Mouse (Mus musculus): ENCODE measurements at regions not wholly inside any gene's neighbourhood (a gene's known extent, or its start where the extent isn't known, plus 50 kb on each side); places are given as distances from the start of the nearest gene placed in this dataset.

GRCm38 (mm10) chr13:97680283-97680896 lies 80.0 kb downstream of the Gm10260 start:
- TF ChIP-seq POLR2A (IDR thresholded peaks at IDR 0.05; ENCODE audit: low read depth, low read length), result no peak
- TF ChIP-seq CTCF (IDR thresholded peaks at IDR 0.05; ENCODE audit: borderline replicate concordance, insufficient read depth, low read length), result no peak
- Histone ChIP-seq H3K4me3 (ENCODE audit: insufficient read depth, low read length) (no peak overlapping the region), H3K27ac (ENCODE audit: insufficient read depth, low read length) (no peak overlapping the region), H3K4me1 (ENCODE audit: control insufficient read depth, insufficient read depth, low read length) (no peaks in the 10 kb centered on the region)

GRCm38 (mm10) chr13:97678991-97679390 lies 81.4 kb downstream of the Gm10260 start:
- H3K4me3 ChIP-seq (ENCODE audit: insufficient read depth, low read length), result no peak overlapping the region
- TF ChIP-seq POLR2A (IDR thresholded peaks at IDR 0.05; ENCODE audit: low read depth, low read length) (no peak), CTCF (IDR thresholded peaks at IDR 0.05; ENCODE audit: borderline replicate concordance, insufficient read depth, low read length) (no peak)
- H3K27ac ChIP-seq (ENCODE audit: insufficient read depth, low read length), result peak overlapping the region; percentile 62
- no peaks in the 10 kb centered on the region for H3K4me1 ChIP-seq (ENCODE audit: control insufficient read depth, insufficient read depth, low read length)

DNA sequence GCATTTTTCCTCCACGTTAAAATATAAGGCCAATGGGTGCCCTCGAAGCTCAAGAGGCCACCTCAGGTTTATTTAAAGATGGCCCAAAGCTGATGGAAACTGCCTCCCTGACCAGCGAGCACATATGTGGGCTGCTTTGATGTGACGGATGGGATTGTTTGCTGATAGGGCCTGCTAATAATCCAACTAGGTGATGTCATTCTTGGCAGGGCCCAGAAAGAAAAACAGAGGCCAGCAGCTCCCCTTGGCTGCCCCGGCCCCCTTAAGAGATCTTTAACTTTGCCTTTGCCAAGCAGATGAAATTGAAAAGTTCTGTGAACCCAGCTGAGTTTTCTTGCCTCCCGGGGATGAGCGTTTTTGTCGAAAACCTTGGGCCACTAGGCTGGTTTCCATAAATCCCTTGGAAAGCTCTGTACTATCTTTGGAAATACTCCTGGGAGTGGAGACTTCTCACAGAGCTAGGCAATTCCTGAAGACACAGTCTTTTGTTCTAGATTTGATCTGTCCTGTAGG lies 83.8 kb downstream of the Gm10260 start:
- no peak overlapping the region for H3K4me3 ChIP-seq (ENCODE audit: insufficient read depth, low read length)
- no peak overlapping the region for H3K27ac ChIP-seq (ENCODE audit: insufficient read depth, low read length)
- TF ChIP-seq POLR2A (IDR thresholded peaks at IDR 0.05; ENCODE audit: low read depth, low read length) (no peak), CTCF (IDR thresholded peaks at IDR 0.05; ENCODE audit: borderline replicate concordance, insufficient read depth, low read length) (no peak)
- H3K4me1 ChIP-seq (ENCODE audit: control insufficient read depth, insufficient read depth, low read length), result no peaks in the 10 kb centered on the region

GRCm38 (mm10) chr13:97673107-97673506 lies 87.3 kb downstream of the Gm10260 start:
- TF ChIP-seq CTCF (IDR thresholded peaks at IDR 0.05; ENCODE audit: borderline replicate concordance, insufficient read depth, low read length) (no peak), POLR2A (IDR thresholded peaks at IDR 0.05; ENCODE audit: low read depth, low read length) (no peak)
- no peak overlapping the region for H3K27ac ChIP-seq (ENCODE audit: insufficient read depth, low read length)
- H3K4me1 ChIP-seq (ENCODE audit: control insufficient read depth, insufficient read depth, low read length), result no peaks in the 10 kb centered on the region; the same call in 1 of the 2 replicates
- no peak overlapping the region for H3K4me3 ChIP-seq (ENCODE audit: insufficient read depth, low read length)

- no peaks in the 10 kb centered on the region; the same call in 1 of the 2 replicates for H3K4me1 ChIP-seq (ENCODE audit: control insufficient read depth, insufficient read depth, low read length)
- no peak overlapping the region for H3K27ac ChIP-seq (ENCODE audit: insufficient read depth, low read length)
- H3K4me3 ChIP-seq (ENCODE audit: insufficient read depth, low read length), result no peak overlapping the region
- TF ChIP-seq CTCF (IDR thresholded peaks at IDR 0.05; ENCODE audit: borderline replicate concordance, insufficient read depth, low read length) (no peak), POLR2A (IDR thresholded peaks at IDR 0.05; ENCODE audit: low read depth, low read length) (no peak)
Observed at GRCm38 (mm10) chr13:97672038-97672675, 88.3 kb downstream of the Gm10260 start.

DNA sequence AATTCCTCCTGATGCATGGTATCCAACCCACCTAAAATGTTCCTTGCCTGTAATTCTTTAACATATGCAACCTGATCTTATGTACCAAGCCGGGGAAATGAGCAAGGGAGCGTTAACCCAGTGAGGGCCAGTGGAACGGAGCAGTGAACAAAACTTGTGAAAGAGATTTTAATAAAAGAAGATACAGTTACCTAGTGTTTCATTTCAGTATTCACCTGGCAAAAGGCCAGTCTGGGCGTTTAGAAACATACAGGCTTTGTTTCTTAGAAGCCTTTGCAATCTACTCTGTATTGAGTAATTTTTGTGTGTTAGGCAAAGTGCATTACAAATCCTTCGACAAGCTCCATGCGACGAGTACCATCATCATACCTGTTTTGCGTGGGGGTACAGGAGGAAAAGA lies 91.1 kb downstream of the Gm10260 start:
- peaks cover 6% of the 10 kb centered on the region; the same call in 1 of the 2 replicates for H3K4me1 ChIP-seq (ENCODE audit: control insufficient read depth, insufficient read depth, low read length)
- H3K27ac ChIP-seq (ENCODE audit: insufficient read depth, low read length), result no peak overlapping the region
- H3K4me3 ChIP-seq (ENCODE audit: insufficient read depth, low read length), result no peak overlapping the region
- TF ChIP-seq CTCF (IDR thresholded peaks at IDR 0.05; ENCODE audit: borderline replicate concordance, insufficient read depth, low read length), result no peak

DNA sequence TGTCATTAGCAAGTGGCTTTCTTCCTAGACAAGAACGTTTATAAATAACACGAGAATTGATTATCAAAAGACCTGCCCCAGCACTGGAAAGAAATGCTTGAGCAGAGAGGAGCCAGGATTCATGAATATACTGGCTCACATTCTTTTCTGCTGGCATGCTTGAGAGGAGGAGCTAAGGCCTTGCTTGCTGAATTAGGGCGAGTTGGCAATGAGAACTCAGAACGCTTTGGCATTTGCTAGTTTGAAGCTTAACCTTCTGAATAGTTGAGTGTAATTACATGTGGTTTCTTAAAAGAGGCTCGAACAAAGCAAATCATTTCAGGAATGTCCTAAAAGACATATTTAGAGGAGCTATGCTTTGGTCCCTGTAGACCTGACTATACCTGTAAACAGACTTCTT lies 91.5 kb downstream of the Gm10260 start:
- H3K4me3 ChIP-seq (ENCODE audit: insufficient read depth, low read length), result no peak overlapping the region
- TF ChIP-seq POLR2A (IDR thresholded peaks at IDR 0.05; ENCODE audit: low read depth, low read length) (no peak), CTCF (IDR thresholded peaks at IDR 0.05; ENCODE audit: borderline replicate concordance, insufficient read depth, low read length) (no peak)
- 0 out of 2 replicates have a peak overlapping the region, but pooled peaks have one; percentile 18 for H3K27ac ChIP-seq (ENCODE audit: insufficient read depth, low read length)
- H3K4me1 ChIP-seq (ENCODE audit: control insufficient read depth, insufficient read depth, low read length), result peaks cover 6% of the 10 kb centered on the region; the same call in 1 of the 2 replicates

DNA sequence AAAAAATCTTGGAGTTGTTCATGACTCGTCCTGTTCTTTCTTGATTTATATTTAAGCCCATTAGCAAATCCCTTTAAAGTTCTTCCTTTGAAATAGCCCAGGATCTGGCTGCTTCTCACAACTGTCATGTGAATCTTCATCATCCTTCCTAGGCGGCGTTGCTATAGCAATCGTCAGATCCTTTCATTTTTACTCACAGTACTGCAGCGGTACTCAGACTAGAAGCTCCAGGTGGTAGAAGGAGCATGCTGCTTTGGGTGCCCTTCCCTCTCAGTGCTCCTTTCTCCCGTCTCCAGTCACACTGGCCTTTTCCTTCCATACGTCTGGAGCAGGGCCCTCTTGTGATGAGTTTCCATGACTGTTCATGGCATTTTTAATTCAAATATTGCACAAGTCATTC lies 93.1 kb downstream of the Gm10260 start:
- peak overlapping the region; percentile 94 for H3K27ac ChIP-seq (ENCODE audit: insufficient read depth, low read length)
- TF ChIP-seq CTCF (IDR thresholded peaks at IDR 0.05; ENCODE audit: borderline replicate concordance, insufficient read depth, low read length) (no peak), POLR2A (IDR thresholded peaks at IDR 0.05; ENCODE audit: low read depth, low read length) (no peak)
- H3K4me1 ChIP-seq (ENCODE audit: control insufficient read depth, insufficient read depth, low read length), result peaks cover 6% of the 10 kb centered on the region; the same call in 1 of the 2 replicates
- no peak overlapping the region for H3K4me3 ChIP-seq (ENCODE audit: insufficient read depth, low read length)

DNA sequence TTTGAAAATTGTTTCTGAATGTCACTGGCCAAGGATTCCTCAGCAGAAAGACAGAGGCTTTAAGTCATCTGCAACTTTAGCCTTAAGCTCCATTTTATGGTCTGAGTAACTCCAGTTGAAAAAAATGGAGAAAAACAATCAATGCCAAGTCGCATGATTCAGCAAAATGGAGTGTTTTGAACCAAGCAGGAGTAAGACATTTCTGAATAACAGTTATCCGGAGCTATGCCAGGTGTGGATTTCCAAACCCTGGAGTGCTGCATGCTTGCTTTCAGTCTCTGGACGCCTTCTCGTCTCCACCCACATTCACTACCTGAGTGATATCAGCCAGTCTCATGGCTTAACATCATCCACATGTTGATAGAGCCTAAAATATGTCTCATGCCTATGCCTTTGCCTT lies 93.7 kb downstream of the Gm10260 start:
- Histone ChIP-seq H3K4me1 (ENCODE audit: control insufficient read depth, insufficient read depth, low read length) (peaks cover 6% of the 10 kb centered on the region; the same call in 1 of the 2 replicates), H3K27ac (ENCODE audit: insufficient read depth, low read length) (peak overlapping the region; percentile 94), H3K4me3 (ENCODE audit: insufficient read depth, low read length) (no peak overlapping the region)
- TF ChIP-seq CTCF (IDR thresholded peaks at IDR 0.05; ENCODE audit: borderline replicate concordance, insufficient read depth, low read length), result no peak
- no peak for TF ChIP-seq POLR2A (IDR thresholded peaks at IDR 0.05; ENCODE audit: low read depth, low read length)

- no peak overlapping the region for H3K4me3 ChIP-seq (ENCODE audit: insufficient read depth, low read length)
- TF ChIP-seq POLR2A (IDR thresholded peaks at IDR 0.05; ENCODE audit: low read depth, low read length), result no peak
- no peak for TF ChIP-seq CTCF (IDR thresholded peaks at IDR 0.05; ENCODE audit: borderline replicate concordance, insufficient read depth, low read length)
- H3K27ac ChIP-seq (ENCODE audit: insufficient read depth, low read length), result no peak overlapping the region
- H3K4me1 ChIP-seq (ENCODE audit: control insufficient read depth, insufficient read depth, low read length), result peaks cover 6% of the 10 kb centered on the region; the same call in 1 of the 2 replicates
Observed at GRCm38 (mm10) chr13:97665226-97665625, 95.2 kb downstream of the Gm10260 start.
